Mouse (Mus musculus): ENCODE results near the gene Pex3.

DNA sequence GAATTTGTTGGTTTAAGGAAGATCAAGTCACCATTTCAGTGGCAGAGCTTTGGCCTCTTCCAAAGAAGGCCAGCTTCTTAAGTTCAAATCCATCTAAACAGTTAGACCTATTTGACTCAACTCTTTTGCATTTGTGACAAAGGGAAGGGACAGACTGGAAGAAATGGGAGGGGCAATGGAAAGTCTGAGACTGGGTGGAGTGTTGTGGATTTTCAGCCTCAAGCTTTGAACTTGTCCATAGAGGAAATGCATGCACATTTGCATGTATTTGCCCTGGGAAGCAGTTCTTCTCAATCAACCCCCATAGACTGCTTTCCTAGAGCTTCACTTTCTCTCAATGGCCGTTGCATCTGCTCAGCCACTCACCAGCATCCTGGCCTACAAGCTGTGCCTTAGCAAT is 1.4 kb upstream of the Pex3 start:
- TF ChIP-seq CTCF (IDR thresholded peaks at IDR 0.05; ENCODE audit: low read depth) (no peak), EP300 (optimal IDR thresholded peaks at IDR 0.05) (no peak)
